Mouse (Mus musculus) cerebellum, adult (tissue): Measurements from ENCODE around the gene Thbd.

Experiments used
- ATAC-seq: cut with Nextera tagmentation; 2 replicates; pipeline ENCODE4 v1.9.2; 2017; ENCODE audit warnings: mild to moderate bottlenecking, moderate library complexity, mixed read lengths; ENCODE audit not compliant: insufficient number of reproducible peaks, low FRiP score, low TSS enrichment

The Thbd gene

DNA sequence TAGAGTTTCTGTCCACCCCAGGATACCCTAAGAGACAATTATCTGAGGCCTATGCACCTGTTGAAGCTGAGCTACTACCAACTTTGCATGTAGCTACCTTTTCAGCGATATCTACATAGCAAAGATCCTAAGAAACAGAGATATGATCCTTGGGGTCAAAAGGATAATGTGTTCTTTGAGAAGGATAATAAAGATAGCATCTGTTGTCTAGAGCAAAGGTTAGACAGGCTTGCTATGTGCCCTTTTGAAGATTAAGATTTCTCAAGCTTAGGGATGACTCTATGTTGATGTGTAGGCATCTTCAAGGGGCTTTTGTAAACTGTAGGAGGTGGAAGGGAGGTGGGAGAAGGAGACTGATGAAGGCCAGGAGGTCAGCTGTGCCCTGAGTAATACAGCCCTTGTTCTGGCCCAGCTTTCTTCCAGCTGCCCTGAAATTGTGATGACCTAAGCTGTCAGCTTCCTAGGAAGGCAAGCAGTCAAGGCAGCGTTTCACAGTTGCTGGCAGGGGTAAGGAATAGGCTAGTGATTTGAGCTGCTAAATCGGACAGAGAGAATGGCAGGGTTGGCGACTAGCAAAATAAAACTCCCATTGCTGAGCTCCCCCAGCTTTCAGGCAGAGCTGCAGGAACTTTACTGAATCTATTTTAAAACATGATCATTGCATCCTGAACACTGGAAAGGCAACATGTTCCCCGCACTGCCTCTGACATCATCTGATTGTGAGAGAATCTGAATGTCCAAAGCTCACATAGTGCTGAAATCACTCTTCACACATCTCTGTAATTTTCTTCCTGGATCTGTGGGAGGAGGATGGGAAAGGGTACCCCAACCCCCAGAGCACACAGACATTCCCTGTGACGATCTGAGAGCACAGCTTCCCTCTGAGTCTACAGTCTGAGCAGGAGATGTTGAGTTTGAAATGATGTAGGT, 20.1 kb downstream of the Thbd start:
- ATAC-seq = no peak

DNA sequence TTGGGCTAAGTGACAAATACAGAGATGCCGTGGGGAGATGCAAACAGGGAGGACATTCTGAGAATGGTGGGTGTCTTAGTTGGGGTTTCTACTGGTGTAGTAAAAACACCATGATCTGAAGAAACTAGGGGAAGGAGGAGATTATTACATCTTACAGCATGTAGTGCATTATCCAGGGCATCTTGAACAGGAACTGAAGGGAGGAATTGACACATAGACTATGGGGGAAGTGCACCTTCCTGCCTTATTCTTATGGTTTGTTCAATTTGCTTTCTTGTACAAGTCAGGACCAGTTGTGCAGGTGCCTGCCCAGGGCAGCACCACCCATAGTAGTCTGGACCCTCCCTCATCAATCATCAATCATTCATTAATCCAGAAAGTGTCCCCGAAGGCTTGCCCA, 21.1 kb downstream of the Thbd start:
- ATAC-seq = no peak

DNA sequence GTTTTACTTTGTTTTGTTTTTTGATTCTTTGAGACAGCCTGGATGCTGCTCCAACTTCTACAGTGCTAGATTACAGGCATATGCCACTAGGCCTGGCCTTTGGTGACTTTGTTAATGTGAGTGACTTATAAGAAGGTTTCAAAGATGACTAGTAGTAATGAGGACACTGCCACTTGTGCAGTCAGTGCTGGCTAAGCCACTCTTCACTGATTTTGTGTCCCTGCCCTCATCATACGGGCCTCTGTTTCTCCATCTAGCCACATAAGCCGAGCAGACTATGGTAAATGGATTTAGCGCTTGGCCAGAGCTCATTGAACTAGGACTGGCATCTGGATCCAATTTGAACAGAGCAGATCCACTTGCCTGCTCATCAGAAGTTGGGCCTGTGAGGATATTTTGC, 21.5 kb downstream of the Thbd start:
- ATAC-seq = no peak

DNA sequence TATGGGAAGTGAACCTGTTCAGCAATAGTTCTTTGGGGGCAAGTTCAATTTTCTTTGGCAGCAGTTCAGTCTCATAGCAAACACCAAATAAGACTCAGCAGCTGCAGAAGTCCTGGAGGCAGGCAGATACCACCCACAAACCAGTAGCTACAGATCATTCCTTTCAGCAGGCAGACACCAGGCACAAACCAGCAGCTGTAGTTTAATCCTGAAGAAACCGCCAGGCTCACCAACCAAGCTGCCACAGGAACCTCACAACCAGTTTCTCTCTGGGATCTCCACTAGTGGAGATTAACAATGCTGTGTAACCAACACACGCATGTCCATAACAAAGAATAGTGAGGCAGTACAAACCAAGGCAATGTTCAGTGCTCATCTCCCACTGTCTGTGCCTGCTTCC, 26.9 kb downstream of the Thbd start:
- no peak for ATAC-seq

DNA sequence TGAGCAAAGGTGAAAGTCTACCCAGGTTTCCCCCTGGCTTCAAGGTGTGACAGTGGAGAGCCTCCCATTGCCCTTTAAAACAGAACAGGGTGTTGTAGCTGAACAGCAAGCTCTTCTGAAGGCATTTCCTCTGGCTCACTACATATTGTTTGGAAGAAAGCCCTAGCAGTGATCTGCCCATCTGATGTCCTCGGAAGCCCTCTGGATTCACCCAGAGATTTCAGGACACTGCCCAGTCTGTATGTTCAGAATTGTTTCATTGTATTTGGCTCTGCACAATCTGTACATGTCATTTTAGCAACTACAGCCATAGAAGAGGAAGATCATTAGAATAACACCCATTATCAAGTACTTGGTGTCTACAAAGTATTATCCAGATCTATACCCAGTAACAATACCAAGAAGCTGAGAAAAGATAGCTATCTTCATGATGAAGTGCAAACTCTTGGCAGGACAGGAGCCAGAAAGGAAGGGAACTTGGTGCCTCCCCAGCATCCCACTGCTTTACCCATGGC, 28.0 kb downstream of the Thbd start:
- ATAC-seq = no peak

DNA sequence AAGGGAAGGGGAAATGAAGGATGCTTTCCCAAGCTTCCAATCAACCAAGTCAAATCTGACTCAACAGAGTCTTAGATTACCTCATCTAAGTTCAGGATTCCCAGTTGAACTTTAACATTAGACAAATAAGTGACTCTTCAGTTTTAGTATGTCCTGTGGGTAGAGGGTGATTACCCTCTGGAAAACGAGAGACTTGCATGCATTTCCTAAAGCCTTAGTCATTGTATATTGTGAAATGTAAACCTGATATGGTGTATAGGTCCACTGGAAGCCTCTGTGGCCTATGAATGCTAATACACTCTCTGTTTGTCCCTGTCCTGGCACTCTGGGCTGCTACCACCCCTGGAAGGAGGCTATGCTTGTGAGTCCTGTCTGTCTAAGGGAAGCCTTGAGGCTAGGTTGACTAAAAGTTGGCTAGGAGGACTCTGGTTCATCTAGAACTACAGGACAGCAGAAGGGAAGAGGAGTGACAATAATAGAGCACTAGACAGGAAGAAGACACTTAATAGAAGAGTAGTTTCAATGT, 29.1 kb downstream of the Thbd start:
- no peak for ATAC-seq

DNA sequence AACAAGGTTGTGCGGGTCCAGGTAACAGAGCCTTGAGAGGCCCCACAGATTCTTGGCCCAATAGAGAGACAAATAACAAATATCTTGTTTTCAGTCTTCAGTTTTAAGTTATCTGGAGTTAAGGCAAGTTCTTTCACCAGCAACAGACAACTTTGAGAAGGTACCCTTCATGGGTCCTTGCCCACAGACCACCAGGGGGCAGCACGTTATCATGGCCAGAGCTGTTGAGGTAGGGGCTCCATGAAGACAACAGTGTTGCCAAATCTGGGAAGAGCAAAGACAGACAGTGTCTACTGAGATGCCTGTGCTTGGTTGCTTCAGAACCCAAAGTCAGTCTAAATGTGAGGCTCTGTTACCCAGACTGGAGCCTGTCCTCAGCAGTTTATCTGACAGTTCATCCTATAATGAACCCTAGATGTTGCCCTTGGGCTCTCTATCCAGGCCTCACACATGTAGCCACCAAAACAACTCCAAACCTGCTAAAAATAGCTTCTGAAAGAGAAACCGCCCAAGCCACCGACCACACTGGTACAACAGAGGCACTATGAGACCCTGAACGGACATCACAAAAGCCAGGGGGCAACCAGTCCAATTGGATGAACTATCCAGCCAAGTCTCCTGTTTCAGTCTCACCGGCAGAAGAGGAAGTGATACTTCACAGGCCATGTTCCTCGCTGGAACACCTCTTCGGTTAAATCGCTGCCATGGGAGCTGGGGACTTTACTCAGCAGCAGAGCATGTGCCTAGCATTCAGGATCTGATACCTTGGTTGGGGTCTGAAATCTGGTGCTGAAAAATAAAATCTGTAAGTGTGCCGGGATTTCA, 32.5 kb downstream of the Thbd start:
- no peak for ATAC-seq

DNA sequence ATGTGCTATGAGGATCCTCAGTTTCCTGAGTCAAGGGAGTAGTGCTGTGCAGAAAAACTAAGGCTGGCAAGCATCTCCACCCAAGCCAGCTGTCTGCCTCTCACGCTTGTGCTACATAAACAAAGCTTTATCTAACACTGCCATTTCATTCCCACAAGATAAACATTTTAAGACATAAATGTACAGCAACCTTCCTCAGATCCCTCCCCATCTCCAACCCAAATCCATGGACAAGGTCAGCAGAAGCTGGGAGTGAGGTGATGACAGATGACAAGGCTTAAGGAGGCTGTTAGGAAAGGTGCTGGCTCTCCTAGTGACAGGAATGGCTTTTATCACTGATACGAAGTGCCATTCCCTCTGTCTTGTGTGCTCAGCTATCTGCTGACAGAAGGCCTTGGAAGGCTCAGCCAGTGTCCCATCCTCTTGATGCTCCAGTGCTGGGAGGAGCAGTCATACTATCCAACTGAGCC, 34.4 kb downstream of the Thbd start:
- ATAC-seq = no peak

DNA sequence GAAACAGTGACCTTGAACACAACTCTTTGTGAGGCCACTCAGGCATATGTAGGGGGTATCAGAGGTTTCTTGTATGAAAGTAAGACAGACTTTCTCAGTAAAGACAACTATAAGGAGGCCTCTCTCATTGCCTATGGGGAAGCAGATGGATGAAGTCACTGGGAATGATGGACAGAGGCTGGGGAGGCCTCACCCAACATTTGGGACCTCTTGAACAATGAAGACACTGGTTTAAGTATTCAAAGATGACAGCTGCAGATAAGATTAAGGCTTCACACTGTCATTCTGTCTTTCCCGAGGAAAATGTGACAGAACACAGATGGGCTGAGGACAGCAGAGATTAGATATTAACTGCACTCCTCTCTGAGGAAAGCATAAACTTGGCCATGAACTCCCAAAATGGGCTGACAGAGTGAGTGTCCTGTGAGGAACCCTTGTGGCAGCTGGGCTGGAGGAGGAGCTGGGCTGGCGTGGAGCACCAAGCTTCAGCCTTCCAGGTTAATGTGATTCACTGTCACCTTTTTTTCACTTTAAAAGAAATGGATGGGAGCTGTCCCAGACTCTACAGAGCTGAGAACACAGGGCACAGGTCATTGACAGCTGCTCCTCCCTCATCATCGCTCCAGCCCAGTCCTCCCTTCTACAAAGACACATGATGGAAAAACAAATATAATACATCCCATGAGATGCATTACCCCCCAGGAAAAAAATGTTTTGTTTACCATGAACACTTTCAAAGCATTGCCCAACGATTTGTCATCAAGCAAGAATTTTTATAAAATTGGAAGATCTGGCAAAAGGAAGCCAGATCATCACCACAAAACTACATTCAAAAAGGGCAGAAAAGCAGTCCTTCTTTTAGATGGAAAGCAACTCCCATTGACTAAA, 36.0 kb downstream of the Thbd start:
- ATAC-seq = no peak

DNA sequence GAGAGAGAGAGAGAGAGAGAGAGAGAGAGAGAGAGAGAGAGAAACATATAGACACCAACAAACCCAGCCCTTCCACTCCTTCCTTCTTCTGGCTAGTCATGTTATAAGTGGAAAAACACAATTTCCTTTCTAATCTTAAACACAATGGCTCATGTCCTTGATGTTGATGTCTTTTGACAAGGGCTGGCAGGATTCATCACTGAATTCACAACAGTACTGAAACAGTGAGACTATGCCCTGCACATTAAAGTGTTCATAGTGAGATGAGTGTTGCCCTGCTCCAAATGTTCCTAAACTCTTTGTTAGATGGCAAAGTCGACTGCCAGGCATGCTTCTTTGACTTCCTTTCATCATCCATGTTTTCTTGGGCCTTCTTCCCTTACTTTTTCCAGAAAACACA, 42.8 kb downstream of the Thbd start:
- no peak for ATAC-seq

DNA sequence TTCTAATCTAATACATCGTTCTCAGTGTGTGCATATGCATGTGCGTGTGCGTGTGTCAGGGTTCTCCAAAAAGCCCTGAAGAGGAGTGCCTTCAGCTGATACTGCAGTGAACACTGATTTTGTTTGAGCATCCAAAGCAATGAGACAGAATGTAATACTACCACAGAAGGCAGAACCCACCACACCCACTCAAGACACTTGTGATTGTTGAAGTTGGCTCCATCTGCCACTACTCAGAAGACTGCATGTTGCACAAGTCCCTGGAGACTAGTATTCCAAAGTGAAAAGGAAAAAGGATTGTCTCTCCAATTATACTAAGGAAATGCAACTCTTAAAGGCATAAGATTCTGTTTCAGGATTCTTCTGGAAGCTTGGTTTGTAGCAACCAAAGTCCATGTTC, 43.5 kb downstream of the Thbd start:
- no peak for ATAC-seq

DNA sequence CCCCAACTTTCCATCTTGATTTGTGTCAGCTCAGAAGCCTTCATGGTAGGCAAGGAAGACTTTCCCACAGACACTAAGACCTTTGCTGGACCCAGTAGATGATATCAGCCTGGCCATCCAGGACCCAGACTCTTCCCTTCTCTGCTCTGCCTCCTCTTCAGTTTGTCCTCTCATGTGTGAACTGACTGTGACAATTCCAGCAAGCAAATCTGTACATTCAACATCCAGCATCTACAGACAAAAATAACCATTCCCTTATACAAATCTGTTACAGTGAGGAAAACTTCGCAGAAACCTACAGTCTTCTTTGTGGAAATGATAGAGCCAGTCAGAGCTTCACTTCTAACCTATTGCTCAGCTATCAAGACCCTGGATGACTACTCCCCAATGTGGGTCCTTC, 50.8 kb downstream of the Thbd start:
- no peak for ATAC-seq
